Mouse (Mus musculus) kidney, adult 2 months (tissue): Measurements from ENCODE around the gene Fcgr3.
"Not testable (repeated sequence)": the region's sequence is repeated elsewhere in the genome, so short reads cannot be mapped to it uniquely, and the experiment has no call there.

Experiments
- CTCF ChIP-seq: fragments of 200-500 bp; conservative IDR thresholded peaks from 2 replicates; pipeline ENCODE4 v1.5.1; 2011; ENCODE audit warnings: low read depth, mild to moderate bottlenecking, control low read depth, low read length, moderate library complexity, mixed read lengths; ENCODE audit not compliant: insufficient read depth, insufficient read length
- POLR2A ChIP-seq: fragments of 200-500 bp; IDR thresholded peaks from one replicate; pipeline ENCODE4 v1.6.1; 2011; ENCODE audit warnings: low read depth, low read length, control low read depth

GRCm38 (mm10) chr1:171072217-171072616 lies 7.5 kb upstream of the Fcgr3 start:
- not testable (repeated sequence) for TF ChIP-seq CTCF, POLR2A
